Mouse (Mus musculus) right cerebral cortex, postnatal 36 days (tissue): Measurements from ENCODE around the gene Plcb1.

Experiments used
- DNase-seq, 2 experiments: peaks; one replicate each; pipeline ENCODE4 v3.0.0; 2022; ENCODE audit warnings: low spot score in 2 of 2, mixed read lengths in 1 of 2

The Plcb1 gene

GRCm38 (mm10) chr2:135200830-135201229, 415.0 kb downstream of the Plcb1 start:
- no peak for DNase-seq

GRCm38 (mm10) chr2:135202390-135202789, 416.5 kb downstream of the Plcb1 start:
- DNase-seq: no peak

GRCm38 (mm10) chr2:135204141-135205120, 418.6 kb downstream of the Plcb1 start:
- no peak for DNase-seq

DNA sequence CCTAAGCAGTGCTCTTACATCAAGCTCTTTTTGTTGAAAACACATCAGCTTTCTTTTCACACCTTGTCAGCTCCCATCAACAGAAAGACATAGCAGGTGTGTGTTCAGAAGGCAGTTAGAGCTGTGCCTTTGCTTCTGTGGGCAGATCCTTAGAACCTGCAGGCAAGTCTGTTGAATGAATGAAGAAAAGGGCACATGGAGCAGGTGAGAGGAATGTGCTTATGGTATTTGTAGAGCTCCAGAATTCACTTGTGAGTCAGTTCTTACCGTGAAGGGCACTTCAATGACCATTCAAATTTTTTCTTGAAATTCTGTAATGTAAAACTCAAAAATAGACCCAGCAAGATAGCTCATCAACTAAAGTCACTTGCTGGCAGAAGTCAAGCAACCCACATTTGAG, 423.0 kb downstream of the Plcb1 start:
- no peak for DNase-seq

GRCm38 (mm10) chr2:135214746-135215448, 429.0 kb downstream of the Plcb1 start:
- DNase-seq: no peak

GRCm38 (mm10) chr2:135219406-135219805, 433.5 kb downstream of the Plcb1 start:
- DNase-seq: no peak

DNA sequence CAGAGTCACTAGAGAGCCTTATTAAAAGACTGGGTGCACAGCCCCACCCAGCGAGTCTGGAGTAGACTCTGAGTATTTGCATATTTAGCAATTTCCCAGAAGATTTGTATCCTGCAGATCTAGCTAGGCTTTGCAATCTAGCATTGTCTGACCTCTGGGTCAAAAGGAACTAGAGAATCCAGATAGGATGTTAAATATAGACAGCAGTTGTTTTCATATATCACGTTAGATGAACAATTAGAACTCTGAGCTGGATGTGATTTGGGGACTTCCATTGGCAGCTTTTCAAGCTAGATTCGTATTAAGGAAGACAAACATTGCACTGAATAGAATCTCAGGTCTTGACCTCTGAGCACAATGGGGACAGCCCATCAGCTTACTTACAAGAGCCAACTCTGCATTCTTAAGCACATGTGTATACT, 439.7 kb downstream of the Plcb1 start:
- DNase-seq: no peak

DNA sequence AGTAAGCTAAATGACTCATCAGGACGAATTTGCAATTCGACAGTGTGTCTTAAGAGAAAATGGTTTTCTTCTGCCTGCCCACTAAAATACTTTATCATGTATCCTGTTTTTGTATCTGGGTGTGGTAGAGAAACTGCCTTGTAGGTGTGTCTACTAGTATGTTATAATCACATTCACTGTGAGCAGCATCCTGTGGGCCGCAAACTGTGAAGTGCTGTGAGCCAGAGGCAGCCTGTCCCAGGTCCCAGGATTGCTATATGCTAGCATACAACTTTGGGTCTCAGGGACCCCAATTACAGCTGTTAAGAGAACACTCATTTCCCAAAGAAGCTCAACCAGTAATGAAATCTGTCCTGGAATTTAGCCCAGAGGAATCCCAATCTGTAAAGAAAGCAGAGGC, 444.4 kb downstream of the Plcb1 start:
- no peak for DNase-seq

DNA sequence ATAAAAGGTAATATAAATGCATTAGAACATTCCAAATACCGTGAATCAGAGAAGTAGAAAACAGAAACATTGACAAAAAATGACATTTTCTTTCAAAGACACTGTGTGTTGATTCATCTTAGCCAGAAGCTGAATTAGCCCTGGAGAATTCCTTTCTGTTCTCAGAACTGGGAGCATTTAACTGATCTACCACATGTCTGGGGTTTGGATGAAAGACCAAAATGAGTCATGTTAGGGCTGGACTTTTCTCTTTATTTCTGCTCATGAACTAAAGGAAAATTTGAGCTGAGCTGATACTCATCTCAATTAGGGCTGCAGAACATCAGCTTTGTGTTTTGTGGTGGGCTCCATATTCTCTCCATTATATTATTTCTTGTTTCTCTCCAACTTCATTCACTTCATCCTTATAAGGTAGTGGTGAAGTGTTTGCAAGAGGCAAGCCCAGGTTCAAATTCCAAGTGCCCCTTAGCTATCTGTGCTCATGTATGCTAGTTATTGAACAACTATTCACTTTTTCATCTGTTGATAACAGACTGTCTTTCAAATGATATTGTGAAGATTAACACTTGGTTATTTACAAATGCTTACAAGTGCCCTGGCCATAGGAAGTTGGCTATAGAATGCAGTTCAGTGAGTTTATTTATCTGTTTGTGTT, 456.9 kb downstream of the Plcb1 start:
- DNase-seq: no peak

DNA sequence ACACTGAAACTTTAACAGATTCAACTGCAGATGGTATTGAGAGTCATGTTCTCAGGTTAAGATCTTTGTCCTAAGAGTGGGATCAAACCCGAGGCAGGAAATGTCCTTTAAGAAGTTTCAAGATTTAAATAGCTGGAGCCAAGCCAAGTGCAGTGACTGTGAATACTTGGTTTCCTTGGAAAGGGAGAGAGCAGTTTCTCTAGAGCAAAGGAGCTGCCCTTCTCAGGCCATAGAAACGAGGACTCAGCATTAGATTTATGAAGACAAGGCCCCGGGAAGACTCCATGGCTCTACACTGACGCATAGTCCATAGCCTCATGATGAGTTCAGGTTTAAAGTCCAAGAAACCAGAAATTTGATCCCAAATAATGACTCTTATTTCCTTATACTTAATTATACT, 457.9 kb downstream of the Plcb1 start:
- DNase-seq: no peak

DNA sequence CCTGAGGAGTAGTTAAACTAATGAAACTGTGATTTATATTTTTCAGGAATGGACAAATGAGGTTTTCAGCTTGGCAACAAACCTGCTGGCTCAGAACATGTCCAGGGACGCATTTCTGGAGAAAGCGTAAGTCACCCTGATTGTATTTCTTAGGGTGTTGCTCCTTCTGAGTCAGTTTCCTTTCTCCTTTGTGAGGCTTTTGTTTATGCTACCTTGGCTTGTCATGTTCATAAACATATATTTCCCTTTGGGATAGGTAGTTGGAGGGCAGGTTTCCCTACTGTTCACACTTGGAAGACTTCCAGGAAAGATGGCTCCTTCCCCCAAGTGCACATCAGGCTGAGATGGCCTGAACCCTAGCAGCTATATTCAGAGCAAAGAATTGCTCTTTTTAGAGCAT, 464.1 kb downstream of the Plcb1 start:
- no peak for DNase-seq

DNA sequence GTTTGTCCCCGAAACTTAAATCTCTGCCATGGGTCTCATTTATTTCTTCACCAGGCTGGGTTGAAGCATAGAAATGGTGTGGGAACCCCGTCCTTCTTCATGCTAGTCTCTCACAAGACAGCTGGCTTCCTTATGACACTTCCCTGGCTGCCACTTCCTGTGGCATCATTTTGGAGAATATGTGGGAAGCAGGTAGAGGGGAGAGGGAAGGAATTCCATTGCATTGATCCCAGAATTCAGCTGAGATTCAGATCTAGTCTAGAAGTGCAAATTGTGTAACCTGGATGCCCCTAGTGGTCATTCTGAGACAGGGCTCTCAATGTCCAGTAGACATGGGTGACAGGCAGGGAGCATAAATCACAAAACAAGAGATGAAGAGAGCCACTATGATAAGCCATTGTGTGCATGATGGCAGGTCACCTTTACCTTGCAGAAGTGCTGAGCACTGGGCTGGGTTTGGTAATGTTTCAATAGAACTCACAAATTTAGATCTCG, 466.0 kb downstream of the Plcb1 start:
- DNase-seq: no peak

- DNase-seq: no peak
These were observed 473.3 kb downstream of the Plcb1 start for GRCm38 (mm10) chr2:135259136-135259535.

- DNase-seq: no peak
These were observed 478.1 kb downstream of the Plcb1 start for GRCm38 (mm10) chr2:135263943-135264342.

GRCm38 (mm10) chr2:135274949-135275348, 489.1 kb downstream of the Plcb1 start:
- DNase-seq: no peak

- peak in 1 of 2 experiments; percentile 44 for DNase-seq
These were observed 492.6 kb downstream of the Plcb1 start for GRCm38 (mm10) chr2:135278506-135278905.

DNA sequence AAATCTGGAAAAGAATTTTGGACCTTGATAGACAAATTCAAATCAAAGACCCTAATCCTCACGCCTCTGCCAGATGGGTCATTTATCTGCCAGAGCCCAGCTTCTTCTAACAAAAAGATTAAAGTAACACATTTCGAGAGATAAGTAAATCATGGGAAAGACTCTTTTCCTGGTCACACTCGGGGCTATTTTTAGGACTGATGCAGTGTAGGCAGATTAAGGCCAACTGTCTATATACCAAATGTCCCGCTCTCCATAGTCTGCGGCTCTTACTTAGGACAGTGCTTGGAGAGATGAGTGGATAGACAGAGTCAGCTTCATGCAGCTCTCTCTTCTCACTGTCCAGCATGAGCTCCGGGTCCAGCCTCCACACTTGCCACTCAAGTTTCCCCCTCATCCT, 493.2 kb downstream of the Plcb1 start:
- no peak for DNase-seq

DNA sequence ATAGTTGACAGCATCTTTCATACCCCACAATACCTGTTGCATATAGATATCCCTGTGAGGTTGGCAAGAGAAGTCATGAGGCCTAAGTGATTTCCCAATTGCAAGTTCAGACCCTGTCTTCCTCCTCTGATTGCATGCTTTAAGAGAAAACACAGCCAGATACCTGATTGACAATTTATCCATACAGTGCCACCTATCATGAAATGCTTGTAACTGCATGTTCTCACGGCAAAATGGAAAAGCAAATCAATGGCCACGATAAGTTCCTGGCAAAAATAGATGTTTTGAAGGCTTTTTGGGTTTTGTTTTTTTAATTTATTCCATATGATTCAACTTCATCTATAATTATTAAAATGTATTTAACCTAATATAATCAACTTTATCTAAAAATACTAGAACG, 497.9 kb downstream of the Plcb1 start:
- no peak for DNase-seq

GRCm38 (mm10) chr2:135296184-135296769, 510.4 kb downstream of the Plcb1 start:
- peak in 1 of 2 experiments; percentile 32 for DNase-seq

GRCm38 (mm10) chr2:135300480-135300879, 514.6 kb downstream of the Plcb1 start:
- DNase-seq: no peak

DNA sequence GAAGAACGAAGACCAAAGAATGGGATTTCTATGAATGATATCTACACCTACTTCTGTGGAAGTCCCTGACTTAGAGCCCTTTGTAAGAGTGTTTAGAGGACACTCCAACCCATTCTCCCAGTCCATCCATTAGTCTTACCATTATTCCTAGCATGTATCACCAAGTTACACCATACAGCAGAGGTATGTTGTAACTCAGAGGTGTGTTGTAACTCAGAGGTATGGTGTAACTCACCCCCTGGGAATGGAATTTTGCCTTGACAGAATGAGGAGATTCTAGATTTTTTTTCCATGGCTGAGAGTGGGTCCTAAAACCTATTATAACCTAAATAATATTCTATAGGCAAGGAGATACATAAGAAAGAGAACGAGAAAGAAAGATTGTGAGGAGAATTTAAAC, 516.6 kb downstream of the Plcb1 start:
- DNase-seq: no peak

DNA sequence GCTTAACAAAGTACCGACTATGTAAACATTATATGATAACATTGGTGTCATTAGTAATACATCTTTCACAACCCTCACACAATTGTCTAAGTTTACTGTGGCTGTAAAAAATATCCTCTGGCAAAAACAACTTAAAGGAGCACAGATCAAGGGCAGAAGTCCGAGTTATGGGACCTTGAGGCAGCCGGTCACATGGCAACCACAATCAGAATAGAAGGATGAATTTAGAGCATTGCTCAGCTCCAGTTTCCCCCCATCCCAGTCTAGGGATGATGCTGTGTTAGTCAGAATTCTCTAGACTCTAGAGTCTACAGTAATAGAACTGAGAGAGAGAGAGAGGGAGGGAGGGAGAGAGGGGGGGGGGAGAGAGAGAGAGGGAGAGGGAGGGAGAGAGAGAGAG, 519.3 kb downstream of the Plcb1 start:
- no peak for DNase-seq
